Mouse (Mus musculus) megakaryocyte-erythroid progenitor cell, adult 5 weeks (primary cell): ENCODE results near the gene Mgat5. TPM values are rescaled to one million over a fixed set of nuclear protein-coding genes. Genes with fewer than 3 reads are reported as not detected.

Source experiments
- polyA plus RNA-seq: library from polyadenylated mRNA; stranded (reverse); fragments of >175 nt; gene quantifications from 2 replicates; pipeline ENCODE4 v1.2.3, GENCODE M21; 2012

Gene Mgat5
- 12.1 and 12.7 TPM in 2 replicates for polyA plus RNA-seq

DNA sequence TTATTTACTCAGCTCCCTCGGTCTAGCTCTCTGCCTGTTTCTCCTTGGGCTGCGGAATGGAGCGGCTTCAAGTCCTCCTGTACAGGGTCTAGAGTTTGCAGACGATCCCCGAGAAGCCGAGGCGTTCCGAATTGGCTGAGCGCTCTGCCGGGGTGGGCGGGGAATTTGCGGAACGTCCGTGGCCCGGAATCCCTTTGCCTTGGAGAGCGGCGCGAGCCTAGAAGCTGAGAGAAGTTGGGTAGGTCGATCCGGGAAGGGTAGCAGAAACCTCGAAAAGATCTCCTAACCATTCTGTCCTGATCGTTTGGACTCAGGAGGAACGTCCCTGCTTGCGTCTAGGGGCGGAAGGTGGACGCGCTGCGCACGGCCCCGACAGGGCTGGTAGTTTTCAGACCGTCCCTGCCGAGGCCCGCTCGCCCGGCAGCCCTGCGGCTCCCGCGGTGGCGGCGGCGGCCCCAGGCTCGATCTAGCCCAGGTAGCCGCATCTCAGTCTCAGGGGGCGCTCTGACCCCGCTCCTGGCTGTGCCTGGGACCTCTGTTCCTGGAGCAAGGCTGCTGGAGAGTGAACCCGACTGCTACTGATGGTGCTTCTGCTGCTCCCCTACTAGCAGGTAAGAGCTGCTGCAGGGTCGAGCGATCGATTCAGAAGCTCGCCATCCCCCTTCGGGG, at the start of gene Mgat5:
TSS of gene Mgat5 (plus strand) at position 199 of the 669 bp plus-strand sequence.

